Mouse (Mus musculus) embryonic facial prominence, embryonic 12.5 days (tissue): ENCODE measurements around the gene Bgn. TPM values are rescaled to one million over a fixed set of nuclear protein-coding genes. Genes with fewer than 3 reads are reported as not detected.

Source experiments
- ATAC-seq: fragments of 200-750 bp; cut with Nextera tagmentation; 2 replicates; pipeline ENCODE4 v1.8.0; 2017; ENCODE audit not compliant: insufficient number of reproducible peaks, insufficient read depth, low FRiP score, low TSS enrichment
- H3K27ac ChIP-seq: fragments of 300-500 bp; sonication (generic); 2 replicates; pipeline ENCODE4 v1.5.1; 2016; ENCODE audit warnings: mild to moderate bottlenecking
- H3K27me3 ChIP-seq: fragments of 300-500 bp; sonication (generic); 2 replicates; pipeline ENCODE4 v1.6.1; 2016; ENCODE audit warnings: mild to moderate bottlenecking, moderate library complexity
- H3K36me3 ChIP-seq: fragments of 300-500 bp; sonication (generic); 2 replicates; pipeline ENCODE4 v1.6.1; 2016; ENCODE audit warnings: mild to moderate bottlenecking
- H3K4me1 ChIP-seq: fragments of 300-500 bp; sonication (generic); 2 replicates; pipeline ENCODE4 v1.6.1; 2016
- H3K4me2 ChIP-seq: fragments of 300-500 bp; sonication (generic); replicated peaks from 2 replicates; pipeline ENCODE4 v1.6.1; 2016; ENCODE audit warnings: mild to moderate bottlenecking, moderate library complexity
- H3K4me3 ChIP-seq: fragments of 300-500 bp; sonication (generic); 2 replicates; pipeline ENCODE4 v1.5.1; 2016; ENCODE audit warnings: mild to moderate bottlenecking
- H3K9ac ChIP-seq: fragments of 300-500 bp; sonication (generic); 2 replicates; pipeline ENCODE4 v1.6.1; 2016; ENCODE audit warnings: mild to moderate bottlenecking, moderate library complexity
- H3K9me3 ChIP-seq: fragments of 300-500 bp; sonication (generic); 2 replicates; pipeline ENCODE4 v1.6.1; 2016; ENCODE audit warnings: mild to moderate bottlenecking, moderate library complexity
- WGBS: fragments of 180-500 bp; shearing (Covaris S2); methylation state at CpG from one replicate; pipeline ENCODE4 v1.1.7; 2016; 5-methylcytosine and 5-hydroxymethylcytosine counted together
- polyA plus RNA-seq: library from polyadenylated mRNA; unstranded; fragments of >200 nt; fragmentation: Nextera tagmentation; extraction: Ambion mirVana; gene quantifications from 2 replicates; pipeline ENCODE4 v1.2.1, GENCODE M21; 2016

Bgn gene
- polyA plus RNA-seq, 1 experiment from 2014 or later = 46.6 TPM

DNA sequence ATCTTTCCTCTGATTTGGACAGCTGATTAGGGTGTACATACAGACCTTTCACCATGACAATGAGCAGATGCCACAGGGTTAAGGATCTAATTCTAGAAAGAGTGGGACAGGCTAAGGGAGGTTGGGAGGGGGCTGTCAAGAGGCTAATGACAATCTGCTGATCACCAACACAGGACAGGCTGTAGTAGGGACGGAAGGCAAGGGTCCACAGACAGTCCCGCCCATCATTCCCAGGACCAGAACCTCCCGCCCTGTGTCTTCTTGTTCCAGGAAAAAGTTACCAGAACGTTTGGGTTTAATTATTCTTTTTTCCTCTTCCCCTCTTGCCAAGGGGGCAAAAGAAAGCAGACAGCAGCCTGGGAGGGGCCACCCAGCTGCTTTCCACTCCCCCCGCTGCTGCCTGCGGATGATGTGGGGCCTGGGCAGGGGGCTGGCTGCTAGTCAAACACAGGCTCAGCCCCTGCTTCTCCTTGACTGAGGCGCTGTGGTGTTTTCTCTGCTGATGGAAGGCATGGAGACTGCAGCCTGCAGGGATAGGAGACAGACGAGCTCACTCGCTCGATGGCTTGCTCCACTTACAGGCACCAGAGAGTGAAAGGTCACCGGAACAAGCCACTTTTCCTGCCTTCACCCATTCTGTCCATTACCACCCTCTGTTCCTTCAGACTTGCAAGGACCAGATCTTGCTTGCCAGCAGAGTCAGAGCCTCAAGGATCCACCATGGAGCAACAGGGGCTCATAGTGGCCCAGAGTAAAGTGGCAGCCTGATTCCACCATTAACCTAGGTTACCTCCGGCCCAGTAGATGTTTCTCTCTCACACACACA is 8.8 kb upstream of the Bgn start:
- peak; percentile 77; the same call in 1 of the 2 replicates for ATAC-seq
- H3K4me2 ChIP-seq = no peak overlapping the region
- WGBS = 31% methylated on average over 12 of the region's 12 CpGs

DNA sequence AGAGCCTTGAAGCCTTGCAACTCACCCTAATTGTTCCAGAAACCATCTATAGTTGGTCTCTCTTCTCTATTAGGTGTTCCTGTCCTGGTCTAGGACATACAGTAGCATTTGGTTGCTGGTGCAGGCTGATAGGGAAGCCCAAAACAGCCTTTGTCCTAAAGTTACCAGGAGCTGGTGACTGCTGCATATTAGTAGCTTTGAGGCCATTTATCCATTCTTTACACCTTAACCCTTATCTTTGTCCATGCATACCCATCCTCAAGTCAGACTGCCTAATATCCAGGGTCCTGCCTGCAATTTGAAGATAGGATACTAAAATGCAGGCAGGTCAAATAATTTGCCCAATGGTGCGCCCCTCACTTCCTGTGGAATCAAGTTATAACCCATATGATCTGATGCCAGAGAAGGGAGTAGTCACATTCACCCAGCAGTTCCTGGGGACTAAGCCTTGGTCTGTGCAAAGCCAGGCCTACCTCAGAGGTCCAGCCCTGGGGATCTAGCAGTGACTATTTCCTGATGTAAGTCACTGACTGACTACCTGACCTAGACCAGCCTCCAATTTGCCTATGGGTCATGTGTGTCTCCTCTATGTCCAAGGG is 7.6 kb upstream of the Bgn start:
- Histone ChIP-seq H3K27me3 (0 out of 2 replicates have a peak, but pooled peaks cover 4% of the 10 kb centered on the region), H3K9ac (no peak overlapping the region)
- WGBS = 83% methylated on average over 1 of the region's 1 CpGs

More for the DNA sequence above, 8.8 kb upstream of the Bgn start:
- no peak overlapping the region for H3K4me3 ChIP-seq
- 0 out of 2 replicates have a peak, but pooled peaks cover 4% of the 10 kb centered on the region for H3K27me3 ChIP-seq
- H3K4me1 ChIP-seq = peaks cover 18% of the 10 kb centered on the region; the same call in 1 of the 2 replicates
- H3K9ac ChIP-seq = no peak overlapping the region
- H3K9me3 ChIP-seq = no peaks in the 10 kb centered on the region
- H3K27ac ChIP-seq = peak overlapping the region; percentile 86
- H3K36me3 ChIP-seq = no peaks in the 10 kb centered on the region

GRCm38 (mm10) chrX:73476621-73477020 is 6.8 kb upstream of the Bgn start:
- Histone ChIP-seq H3K27me3 (0 out of 2 replicates have a peak, but pooled peaks cover 4% of the 10 kb centered on the region), H3K9me3 (no peaks in the 10 kb centered on the region), H3K4me1 (peaks cover 18% of the 10 kb centered on the region; the same call in 1 of the 2 replicates), H3K4me3 (no peak overlapping the region), H3K9ac (no peak overlapping the region), H3K36me3 (no peaks in the 10 kb centered on the region), H3K4me2 (no peak overlapping the region), H3K27ac (peak overlapping the region; percentile 36)
- 40% methylated on average over 2 of the region's 2 CpGs for WGBS
- ATAC-seq = no peak

More for the DNA sequence above, 7.6 kb upstream of the Bgn start:
- Histone ChIP-seq H3K4me3 (no peak overlapping the region), H3K9me3 (no peaks in the 10 kb centered on the region), H3K27ac (peak overlapping the region; percentile 86), H3K4me2 (no peak overlapping the region), H3K36me3 (no peaks in the 10 kb centered on the region), H3K4me1 (peaks cover 18% of the 10 kb centered on the region; the same call in 1 of the 2 replicates)
- ATAC-seq = no peak

GRCm38 (mm10) chrX:73477500-73477899 is 5.9 kb upstream of the Bgn start:
- H3K4me3 ChIP-seq = no peak overlapping the region
- H3K9me3 ChIP-seq = no peaks in the 10 kb centered on the region
- ATAC-seq = no peak
- no peaks in the 10 kb centered on the region for H3K36me3 ChIP-seq
- 86% methylated on average over 2 of the region's 2 CpGs for WGBS
- no peak overlapping the region for H3K4me2 ChIP-seq
- no peak overlapping the region for H3K9ac ChIP-seq
- 0 out of 2 replicates have a peak, but pooled peaks cover 4% of the 10 kb centered on the region for H3K27me3 ChIP-seq
- peaks cover 18% of the 10 kb centered on the region; the same call in 1 of the 2 replicates for H3K4me1 ChIP-seq
- H3K27ac ChIP-seq = no peak overlapping the region

DNA sequence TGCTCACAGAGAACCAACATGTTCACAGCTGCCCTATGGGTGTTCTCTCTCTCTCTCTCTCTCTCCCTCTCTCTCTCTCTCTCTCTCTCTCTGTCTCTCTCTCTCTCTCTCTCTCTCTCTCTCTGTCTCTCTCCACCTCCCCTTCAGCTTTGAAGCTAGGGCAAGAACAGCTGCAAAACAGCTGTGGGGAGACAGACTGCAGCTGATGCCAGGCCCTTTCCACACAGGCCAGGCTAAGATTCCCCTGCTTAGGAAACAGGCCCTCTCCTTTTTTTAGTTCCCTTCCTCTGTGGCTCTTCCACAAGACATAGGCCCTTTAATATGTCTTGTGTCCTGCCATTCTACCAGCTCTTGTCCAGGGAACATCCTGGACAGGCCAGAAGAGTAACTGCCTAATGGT is 3.7 kb upstream of the Bgn start:
- H3K4me1 ChIP-seq = peaks cover 13% of the 10 kb centered on the region; the same call in 1 of the 2 replicates
- H3K27me3 ChIP-seq = peaks cover 8% of the 10 kb centered on the region; the same call in 1 of the 2 replicates
- ATAC-seq = no peak
- no peak overlapping the region for H3K9ac ChIP-seq
- H3K4me3 ChIP-seq = no peak overlapping the region
- H3K27ac ChIP-seq = peak overlapping the region; percentile 41
- H3K36me3 ChIP-seq = no peaks in the 10 kb centered on the region
- H3K4me2 ChIP-seq = no peak overlapping the region
- no peaks in the 10 kb centered on the region for H3K9me3 ChIP-seq

DNA sequence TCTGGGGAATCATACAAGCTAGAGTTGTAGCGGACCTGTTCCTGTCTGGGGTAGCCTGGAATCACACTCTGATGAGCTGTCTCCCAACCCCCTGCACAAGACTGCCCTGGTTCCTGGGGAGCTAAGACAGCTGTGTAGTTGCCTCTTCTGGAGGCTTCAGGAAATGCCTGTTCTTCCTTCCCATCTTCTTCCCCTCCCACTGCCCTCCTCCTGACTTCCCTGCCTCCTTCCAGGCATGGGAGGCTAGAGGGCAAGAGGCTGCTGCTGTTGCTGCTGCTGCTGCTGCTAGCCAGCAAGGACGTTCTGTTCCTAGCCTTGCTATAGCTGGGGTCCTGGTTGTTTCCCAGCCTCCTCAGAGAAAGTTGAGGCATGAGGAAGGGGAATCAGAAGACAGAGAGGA is 3.1 kb upstream of the Bgn start:
- Histone ChIP-seq H3K9me3 (no peaks in the 10 kb centered on the region), H3K4me3 (no peak overlapping the region), H3K4me1 (peaks cover 11% of the 10 kb centered on the region; the same call in 1 of the 2 replicates), H3K36me3 (no peaks in the 10 kb centered on the region), H3K4me2 (no peak overlapping the region), H3K27ac (peak overlapping the region; percentile 41), H3K9ac (no peak overlapping the region), H3K27me3 (peaks cover 8% of the 10 kb centered on the region; the same call in 1 of the 2 replicates)
- WGBS = 27% methylated on average over 2 of the region's 2 CpGs
- ATAC-seq = no peak

- Histone ChIP-seq H3K36me3 (no peaks in the 10 kb centered on the region), H3K9me3 (no peaks in the 10 kb centered on the region), H3K4me3 (peak overlapping the region; percentile 39; the same call in 1 of the 2 replicates), H3K4me1 (peaks cover 3% of the 10 kb centered on the region; the same call in 1 of the 2 replicates), H3K4me2 (peak overlapping the region; percentile 56), H3K27ac (0 out of 2 replicates have a peak overlapping the region, but pooled peaks have one; percentile 23), H3K9ac (peak overlapping the region; percentile 52; the same call in 1 of the 2 replicates), H3K27me3 (peaks cover 8% of the 10 kb centered on the region)
- 33% methylated on average over 3 of the region's 4 CpGs for WGBS
- ATAC-seq = no peak
Measured at GRCm38 (mm10) chrX:73482643-73483483, 539 bp upstream of the Bgn start.

DNA sequence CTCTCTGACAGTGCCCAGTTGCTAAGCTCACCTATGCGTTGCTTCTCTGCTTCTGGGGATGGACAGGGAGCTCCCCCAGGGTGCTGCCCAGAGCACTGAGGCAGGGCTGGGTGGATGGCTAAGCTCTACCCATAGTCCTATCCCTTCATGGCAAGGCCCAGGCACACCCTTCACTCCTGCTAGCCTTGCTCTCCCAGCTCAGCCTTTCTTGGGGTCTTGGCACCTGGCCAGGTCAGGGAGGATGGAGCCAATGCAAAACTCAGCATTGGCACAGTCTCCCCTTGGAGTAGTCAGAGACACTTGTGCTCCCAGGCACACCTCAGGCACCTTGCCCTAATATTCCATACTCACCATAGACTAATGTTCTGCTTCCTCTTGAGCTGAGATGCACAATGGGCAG is 674 bp downstream of the Bgn start:
- no peaks in the 10 kb centered on the region for H3K9me3 ChIP-seq
- no peak for ATAC-seq
- peaks cover 3% of the 10 kb centered on the region; the same call in 1 of the 2 replicates for H3K4me1 ChIP-seq
- peak overlapping the region; percentile 52 for H3K9ac ChIP-seq
- peak overlapping the region; percentile 39 for H3K4me3 ChIP-seq
- WGBS = 56% methylated on average over 1 of the region's 1 CpGs
- H3K36me3 ChIP-seq = no peaks in the 10 kb centered on the region
- H3K27ac ChIP-seq = peak overlapping the region; percentile 57; the same call in 1 of the 2 replicates
- H3K27me3 ChIP-seq = peaks cover 4% of the 10 kb centered on the region
- peak overlapping the region; percentile 56 for H3K4me2 ChIP-seq

DNA sequence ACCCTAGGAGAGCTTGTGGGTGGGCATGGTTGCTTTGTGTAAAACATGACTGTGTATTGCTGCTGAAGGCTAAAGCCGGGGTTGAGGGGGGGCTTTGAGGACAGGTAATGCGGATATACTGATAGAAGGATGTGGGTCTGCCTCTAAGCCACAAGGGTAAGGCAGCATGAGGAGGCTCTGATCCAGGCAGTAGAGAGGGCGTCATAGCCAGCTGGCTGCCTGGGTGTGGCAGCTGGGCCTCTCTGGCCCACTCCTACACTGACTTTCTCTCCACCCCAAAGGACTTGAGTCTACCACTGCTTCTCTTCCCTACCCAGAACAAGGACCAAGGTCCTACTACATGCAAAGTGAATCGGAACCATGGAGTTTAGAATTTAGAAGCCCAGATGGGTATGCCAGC is 1.5 kb downstream of the Bgn start:
- Histone ChIP-seq H3K27ac (no peak overlapping the region), H3K9me3 (no peaks in the 10 kb centered on the region), H3K27me3 (peaks cover 4% of the 10 kb centered on the region), H3K4me2 (peak overlapping the region; percentile 56), H3K36me3 (no peaks in the 10 kb centered on the region), H3K9ac (no peak overlapping the region), H3K4me3 (peak overlapping the region; percentile 39; the same call in 1 of the 2 replicates), H3K4me1 (peaks cover 3% of the 10 kb centered on the region; the same call in 1 of the 2 replicates)
- 84% methylated on average over 4 of the region's 4 CpGs for WGBS
- ATAC-seq = no peak

GRCm38 (mm10) chrX:73486920-73487319 is 3.5 kb downstream of the Bgn start:
- H3K4me3 ChIP-seq = no peak overlapping the region
- H3K27ac ChIP-seq = no peak overlapping the region
- no peak for ATAC-seq
- WGBS = 82% methylated on average over 5 of the region's 5 CpGs
- H3K36me3 ChIP-seq = no peaks in the 10 kb centered on the region
- no peak overlapping the region for H3K9ac ChIP-seq
- no peak overlapping the region for H3K4me2 ChIP-seq
- H3K27me3 ChIP-seq = peaks cover 4% of the 10 kb centered on the region
- no peaks in the 10 kb centered on the region for H3K9me3 ChIP-seq
- peaks cover 6% of the 10 kb centered on the region; the same call in 1 of the 2 replicates for H3K4me1 ChIP-seq

DNA sequence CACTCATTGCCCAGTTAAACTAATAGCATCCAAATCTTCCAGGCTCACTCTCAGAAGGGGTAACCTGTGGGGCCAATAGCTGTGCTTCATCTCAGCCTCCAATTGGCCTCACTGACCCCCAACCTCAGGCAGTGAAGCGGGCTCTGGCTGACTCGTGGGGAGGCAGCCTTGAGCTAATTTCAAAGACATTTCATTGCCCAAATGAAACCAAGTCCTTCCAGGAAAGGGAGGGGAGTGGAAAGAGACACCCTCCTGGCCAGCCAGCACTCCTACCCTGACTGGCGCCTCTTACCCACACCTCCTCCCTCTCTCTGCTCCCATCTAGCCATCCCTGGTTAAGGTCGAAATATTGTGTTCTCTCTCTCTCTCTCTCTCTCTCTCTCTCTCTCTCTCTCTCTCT is 6.8 kb downstream of the Bgn start:
- Histone ChIP-seq H3K27ac (no peak overlapping the region), H3K9ac (no peak overlapping the region), H3K27me3 (no peaks in the 10 kb centered on the region; the same call in 1 of the 2 replicates), H3K36me3 (no peaks in the 10 kb centered on the region), H3K9me3 (no peaks in the 10 kb centered on the region), H3K4me2 (no peak overlapping the region), H3K4me1 (0 out of 2 replicates have a peak, but pooled peaks cover 3% of the 10 kb centered on the region), H3K4me3 (no peak overlapping the region)
- ATAC-seq = no peak
- WGBS = 59% methylated on average over 4 of the region's 4 CpGs
